Mouse (Mus musculus): Measurements from ENCODE around the gene Ran. TPM values are rescaled to one million over a fixed set of nuclear protein-coding genes. Genes with fewer than 3 reads are reported as not detected.
A peak's percentile ranks its signal among the peaks of the same experiment; 100 is the strongest.

Gene Ran
- polyA plus RNA-seq, 1 experiment, result 227 TPM

GRCm38 (mm10) chr5:129008008-129008407 lies 11.9 kb upstream of the Ran start:
- Histone ChIP-seq H3K4me3 (replicated peaks; ENCODE audit: control insufficient read depth, low read depth, low read length) (peak overlapping the region; percentile 79), H3K4me1 (ENCODE audit: control insufficient read depth, insufficient read depth, low read length) (peaks cover 6% of the 10 kb centered on the region), H3K27ac (ENCODE audit: control insufficient read depth, insufficient read depth, low read depth, low read length, poor library complexity) (peak overlapping the region; percentile 93)
- WGBS, result under 1% methylated on average over 18 of the region's 18 CpGs
- TF ChIP-seq POLR2A (IDR thresholded peaks at IDR 0.05; ENCODE audit: borderline replicate concordance, control insufficient read depth, low read depth, low read length) (no peak), CTCF (IDR thresholded peaks at IDR 0.05; ENCODE audit: control insufficient read depth, insufficient read depth, low read length) (no peak)

GRCm38 (mm10) chr5:129008412-129008826 lies 11.4 kb upstream of the Ran start, which contains the start of gene Stx2:
Stx2 (minus strand) TSS chr5:129008574.
- H3K27ac ChIP-seq (ENCODE audit: control insufficient read depth, insufficient read depth, low read depth, low read length, poor library complexity), result peak within 1 kb of the TSS; percentile 93
- under 1% methylated on average over 39 of the region's 39 CpGs for WGBS
- TF ChIP-seq POLR2A (IDR thresholded peaks at IDR 0.05; ENCODE audit: borderline replicate concordance, control insufficient read depth, low read depth, low read length), result peak; percentile 85; the same call in 1 of the 2 replicates
- TF ChIP-seq CTCF (IDR thresholded peaks at IDR 0.05; ENCODE audit: control insufficient read depth, insufficient read depth, low read length), result no peak
- H3K4me1 ChIP-seq (ENCODE audit: control insufficient read depth, insufficient read depth, low read length), result peaks cover 6% of the 10 kb centered on the region
- H3K4me3 ChIP-seq (replicated peaks; ENCODE audit: control insufficient read depth, low read depth, low read length), result peak within 1 kb of the TSS; percentile 79

- H3K4me1 ChIP-seq (ENCODE audit: control insufficient read depth, insufficient read depth, low read length), result peaks cover 6% of the 10 kb centered on the region
- TF ChIP-seq POLR2A (IDR thresholded peaks at IDR 0.05; ENCODE audit: borderline replicate concordance, control insufficient read depth, low read depth, low read length) (no peak), CTCF (IDR thresholded peaks at IDR 0.05; ENCODE audit: control insufficient read depth, insufficient read depth, low read length) (no peak)
- WGBS, result 35% methylated on average over 3 of the region's 3 CpGs
- no peak overlapping the region for H3K4me3 ChIP-seq (replicated peaks; ENCODE audit: control insufficient read depth, low read depth, low read length)
- H3K27ac ChIP-seq (ENCODE audit: control insufficient read depth, insufficient read depth, low read depth, low read length, poor library complexity), result no peak overlapping the region
These were observed 10.3 kb upstream of the Ran start for GRCm38 (mm10) chr5:129009577-129009976.

GRCm38 (mm10) chr5:129010937-129011336 lies 8.9 kb upstream of the Ran start:
- TF ChIP-seq POLR2A (IDR thresholded peaks at IDR 0.05; ENCODE audit: borderline replicate concordance, control insufficient read depth, low read depth, low read length), result no peak
- no peak for TF ChIP-seq CTCF (IDR thresholded peaks at IDR 0.05; ENCODE audit: control insufficient read depth, insufficient read depth, low read length)
- Histone ChIP-seq H3K4me3 (replicated peaks; ENCODE audit: control insufficient read depth, low read depth, low read length) (no peak overlapping the region), H3K4me1 (ENCODE audit: control insufficient read depth, insufficient read depth, low read length) (peaks cover 2% of the 10 kb centered on the region), H3K27ac (ENCODE audit: control insufficient read depth, insufficient read depth, low read depth, low read length, poor library complexity) (no peak overlapping the region)
- 79% methylated on average over 2 of the region's 2 CpGs for WGBS

GRCm38 (mm10) chr5:129015020-129015419 lies 4.8 kb upstream of the Ran start:
- 67% methylated on average over 3 of the region's 3 CpGs for WGBS
- Histone ChIP-seq H3K4me1 (ENCODE audit: control insufficient read depth, insufficient read depth, low read length) (peaks cover 2% of the 10 kb centered on the region; the same call in 1 of the 2 replicates), H3K27ac (ENCODE audit: control insufficient read depth, insufficient read depth, low read depth, low read length, poor library complexity) (no peak overlapping the region), H3K4me3 (replicated peaks; ENCODE audit: control insufficient read depth, low read depth, low read length) (no peak overlapping the region)
- TF ChIP-seq CTCF (IDR thresholded peaks at IDR 0.05; ENCODE audit: control insufficient read depth, insufficient read depth, low read length) (no peak), POLR2A (IDR thresholded peaks at IDR 0.05; ENCODE audit: borderline replicate concordance, control insufficient read depth, low read depth, low read length) (no peak)

GRCm38 (mm10) chr5:129015540-129015939 lies 4.3 kb upstream of the Ran start:
- H3K27ac ChIP-seq (ENCODE audit: control insufficient read depth, insufficient read depth, low read depth, low read length, poor library complexity), result no peak overlapping the region
- TF ChIP-seq POLR2A (IDR thresholded peaks at IDR 0.05; ENCODE audit: borderline replicate concordance, control insufficient read depth, low read depth, low read length) (no peak), CTCF (IDR thresholded peaks at IDR 0.05; ENCODE audit: control insufficient read depth, insufficient read depth, low read length) (no peak)
- no peak overlapping the region for H3K4me3 ChIP-seq (replicated peaks; ENCODE audit: control insufficient read depth, low read depth, low read length)
- peaks cover 2% of the 10 kb centered on the region; the same call in 1 of the 2 replicates for H3K4me1 ChIP-seq (ENCODE audit: control insufficient read depth, insufficient read depth, low read length)
- 86% methylated on average over 5 of the region's 5 CpGs for WGBS

GRCm38 (mm10) chr5:129016370-129016769 lies 3.5 kb upstream of the Ran start:
- Histone ChIP-seq H3K4me3 (replicated peaks; ENCODE audit: control insufficient read depth, low read depth, low read length) (no peak overlapping the region), H3K27ac (ENCODE audit: control insufficient read depth, insufficient read depth, low read depth, low read length, poor library complexity) (no peak overlapping the region), H3K4me1 (ENCODE audit: control insufficient read depth, insufficient read depth, low read length) (peaks cover 2% of the 10 kb centered on the region; the same call in 1 of the 2 replicates)
- 86% methylated on average over 3 of the region's 3 CpGs for WGBS
- TF ChIP-seq CTCF (IDR thresholded peaks at IDR 0.05; ENCODE audit: control insufficient read depth, insufficient read depth, low read length) (no peak), POLR2A (IDR thresholded peaks at IDR 0.05; ENCODE audit: borderline replicate concordance, control insufficient read depth, low read depth, low read length) (no peak)

- 78% methylated on average over 13 of the region's 13 CpGs for WGBS
- Histone ChIP-seq H3K4me3 (replicated peaks; ENCODE audit: control insufficient read depth, low read depth, low read length) (peak overlapping the region; percentile 84), H3K27ac (ENCODE audit: control insufficient read depth, insufficient read depth, low read depth, low read length, poor library complexity) (peak overlapping the region; percentile 96), H3K4me1 (ENCODE audit: control insufficient read depth, insufficient read depth, low read length) (peaks cover 2% of the 10 kb centered on the region; the same call in 1 of the 2 replicates)
- no peak for TF ChIP-seq CTCF (IDR thresholded peaks at IDR 0.05; ENCODE audit: control insufficient read depth, insufficient read depth, low read length)
- no peak for TF ChIP-seq POLR2A (IDR thresholded peaks at IDR 0.05; ENCODE audit: borderline replicate concordance, control insufficient read depth, low read depth, low read length)
These were observed 933 bp upstream of the Ran start for GRCm38 (mm10) chr5:129018782-129019489.
